Mouse (Mus musculus) thymus, postnatal 25 days (tissue): ENCODE measurements around the gene 9430097D07Rik.

ENCODE experiments used
- DNase-seq: peaks from one replicate; pipeline ENCODE4 v3.0.0; 2022

The 9430097D07Rik gene

GRCm38 (mm10) chr2:32575586-32576160, at the start of gene 9430097D07Rik:
Gene 9430097D07Rik (minus strand): TSS chr2:32575684.
- peak; percentile 68 for DNase-seq

DNA sequence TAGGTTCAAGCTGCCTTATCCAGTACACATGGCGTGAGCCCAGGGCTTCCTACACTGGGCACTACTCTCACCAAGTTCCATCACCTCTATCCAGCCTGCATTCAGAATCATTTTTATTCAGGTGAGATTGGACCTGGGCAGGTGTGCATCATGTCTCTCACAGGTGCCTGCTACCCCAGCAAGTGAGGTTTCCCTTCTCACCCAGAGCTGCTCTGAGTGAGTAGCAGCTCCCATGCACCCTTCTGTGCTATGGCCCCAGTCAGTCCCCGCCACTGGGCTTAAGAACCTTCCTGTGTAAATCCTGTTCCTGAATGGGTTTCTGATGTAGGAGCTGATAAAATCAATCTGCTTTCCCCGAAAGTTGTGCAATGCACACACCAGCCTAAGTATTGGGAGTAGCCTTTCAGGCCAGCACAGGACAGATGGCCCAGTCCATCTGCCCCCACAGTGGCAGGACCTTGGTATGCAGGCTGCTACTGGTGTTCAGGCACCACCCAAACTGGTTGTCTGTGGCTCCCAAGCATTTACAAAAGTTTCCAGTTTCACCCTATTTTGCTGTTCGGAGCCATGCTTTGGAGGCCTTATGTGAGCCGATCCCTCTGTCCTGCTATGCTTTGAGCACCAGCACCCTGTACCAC, 48.7 kb upstream of the 9430097D07Rik start:
- DNase-seq: no peak

DNA sequence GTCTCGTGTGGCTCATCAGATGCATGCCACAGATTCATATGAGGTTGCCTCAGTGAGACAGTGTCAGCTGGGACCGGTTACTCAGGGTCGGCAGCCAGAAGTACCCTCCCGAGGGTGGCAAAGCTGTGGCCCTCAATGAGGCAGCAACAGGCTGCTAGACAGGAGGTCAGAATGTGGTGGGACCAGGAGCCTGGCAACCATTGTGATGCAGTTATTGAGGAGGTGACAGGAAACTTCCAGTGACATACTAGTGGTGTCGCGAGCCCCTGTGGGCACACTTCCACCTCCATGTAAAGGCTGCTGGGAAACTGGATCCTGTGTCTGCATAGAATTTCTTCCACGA, 46.0 kb upstream of the 9430097D07Rik start, which contains the start of gene Ak1:
Gene Ak1, plus strand, starts transcription at position 242 of the 343 bp plus-strand sequence.
- DNase-seq: no peak

GRCm38 (mm10) chr2:32620682-32621516, 45.4 kb upstream of the 9430097D07Rik start:
- no peak for DNase-seq

- DNase-seq: no peak
These were observed 42.6 kb upstream of the 9430097D07Rik start for GRCm38 (mm10) chr2:32618051-32618450.

- DNase-seq: no peak
These were observed 42.1 kb upstream of the 9430097D07Rik start for GRCm38 (mm10) chr2:32617601-32618000.

DNA sequence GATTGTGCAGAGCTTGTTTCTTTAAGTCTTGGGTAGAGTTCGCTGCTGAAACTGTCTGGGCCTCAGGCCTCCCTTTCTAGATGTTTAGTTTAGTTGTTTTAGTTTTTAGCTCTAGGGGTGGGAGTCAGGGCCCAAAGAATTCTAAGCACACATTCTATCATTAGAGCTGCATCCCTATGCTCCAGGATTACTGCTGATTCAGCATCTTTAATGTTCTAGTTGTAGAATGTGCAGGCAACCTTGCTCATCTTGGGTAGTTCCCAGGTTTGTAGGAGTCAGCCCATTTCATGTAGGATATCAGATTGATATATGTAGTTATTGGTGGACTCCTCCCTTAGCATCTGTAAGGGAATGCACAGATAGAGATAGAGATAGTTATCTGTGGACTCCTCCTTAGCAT, 41.6 kb upstream of the 9430097D07Rik start:
- DNase-seq: no peak

GRCm38 (mm10) chr2:32612274-32612673, 36.8 kb upstream of the 9430097D07Rik start:
- DNase-seq: no peak

GRCm38 (mm10) chr2:32610610-32611229, 35.2 kb upstream of the 9430097D07Rik start:
- peak; percentile 51 for DNase-seq

GRCm38 (mm10) chr2:32608778-32609435, 33.4 kb upstream of the 9430097D07Rik start:
- DNase-seq: no peak

DNA sequence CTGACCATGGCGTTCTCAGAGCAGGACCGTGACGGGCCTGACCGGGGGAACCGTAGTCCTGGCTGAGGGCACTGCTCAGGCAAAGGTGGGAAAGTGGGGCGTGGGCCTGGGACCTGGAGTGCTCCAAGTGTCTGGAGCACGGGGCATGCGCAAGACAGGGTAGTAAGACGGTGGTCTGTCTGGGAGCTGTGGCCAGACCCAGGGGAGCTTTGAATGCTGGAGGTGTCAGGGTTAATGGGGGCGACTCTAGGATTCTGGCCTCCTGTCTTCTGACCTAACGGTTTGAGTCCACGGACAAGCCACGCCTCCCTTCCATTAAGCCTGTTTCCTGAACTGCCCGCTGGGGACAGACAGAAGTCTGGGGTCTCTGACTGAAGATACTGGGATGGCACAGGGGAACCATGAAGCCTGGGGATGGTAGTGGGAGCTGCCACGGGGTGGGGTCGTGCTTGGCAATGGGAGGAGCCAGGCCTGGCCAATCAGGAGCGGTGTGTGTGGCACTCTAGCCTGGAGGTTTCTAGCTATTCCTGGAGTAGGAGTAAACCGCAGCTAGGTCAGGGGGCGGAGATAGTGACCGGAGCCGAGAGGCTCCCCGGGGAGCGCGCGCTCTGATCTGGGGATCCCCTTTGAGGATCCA, 32.8 kb upstream of the 9430097D07Rik start:
- peak; percentile 26 for DNase-seq

GRCm38 (mm10) chr2:32607262-32607947, 31.9 kb upstream of the 9430097D07Rik start:
- peak; percentile 31 for DNase-seq

DNA sequence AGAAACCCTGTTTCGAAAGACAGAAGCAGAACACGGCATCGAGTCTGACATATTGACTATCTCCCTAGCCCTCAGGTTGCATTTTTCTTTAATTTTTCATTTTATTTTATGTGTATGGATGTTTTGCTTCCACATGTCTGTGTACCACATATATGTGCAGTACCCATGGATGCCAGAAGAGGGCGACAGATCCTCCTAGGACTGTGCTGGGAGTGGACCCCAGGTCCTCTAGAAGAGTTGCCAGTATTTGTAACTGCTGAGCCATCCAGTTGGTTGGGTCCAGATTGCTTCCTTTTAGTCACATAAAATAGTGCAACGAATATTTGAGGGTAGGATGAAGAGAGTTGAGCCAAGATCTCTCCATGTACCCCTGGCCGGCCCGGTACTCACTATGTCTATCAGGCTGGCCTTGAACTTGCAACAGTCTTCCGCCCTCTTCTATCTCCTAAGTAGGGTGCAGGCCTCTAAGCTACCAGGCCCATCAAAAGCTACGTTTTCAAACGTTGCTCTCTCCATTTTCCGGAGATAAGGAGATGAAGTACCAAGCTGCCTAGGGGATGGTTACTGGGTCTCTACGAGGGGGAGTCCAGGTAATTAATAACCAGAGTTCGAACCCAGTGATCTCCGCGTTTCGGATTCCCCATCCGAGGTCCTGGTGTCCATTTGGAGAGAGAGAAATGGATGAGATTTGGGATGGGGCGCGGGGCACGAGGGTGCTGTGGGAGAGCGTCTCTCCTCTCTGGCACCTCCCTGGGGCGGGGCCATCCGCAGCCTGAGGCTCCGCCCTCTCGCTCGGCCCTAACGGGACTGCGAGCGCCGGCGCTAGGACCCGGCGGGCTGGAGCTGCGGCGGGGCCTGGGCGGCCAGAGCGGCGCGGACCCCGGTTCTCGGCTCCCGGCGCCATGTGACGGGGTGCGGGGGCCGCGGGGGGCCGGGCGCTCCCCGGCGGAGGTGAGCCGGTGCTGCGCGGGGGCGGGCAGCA, 31.0 kb upstream of the 9430097D07Rik start:
- DNase-seq: peak; percentile 77

GRCm38 (mm10) chr2:32604631-32605030, 29.1 kb upstream of the 9430097D07Rik start:
- no peak for DNase-seq

GRCm38 (mm10) chr2:32602600-32603054, 27.1 kb upstream of the 9430097D07Rik start:
- DNase-seq: peak; percentile 91

- peak; percentile 30 for DNase-seq
These were observed 26.1 kb upstream of the 9430097D07Rik start for GRCm38 (mm10) chr2:32601417-32602065.

GRCm38 (mm10) chr2:32599409-32599808, 23.9 kb upstream of the 9430097D07Rik start, which contains the start of gene St6galnac6:
Gene St6galnac6 (plus strand): TSS chr2:32599709.
- DNase-seq: no peak

DNA sequence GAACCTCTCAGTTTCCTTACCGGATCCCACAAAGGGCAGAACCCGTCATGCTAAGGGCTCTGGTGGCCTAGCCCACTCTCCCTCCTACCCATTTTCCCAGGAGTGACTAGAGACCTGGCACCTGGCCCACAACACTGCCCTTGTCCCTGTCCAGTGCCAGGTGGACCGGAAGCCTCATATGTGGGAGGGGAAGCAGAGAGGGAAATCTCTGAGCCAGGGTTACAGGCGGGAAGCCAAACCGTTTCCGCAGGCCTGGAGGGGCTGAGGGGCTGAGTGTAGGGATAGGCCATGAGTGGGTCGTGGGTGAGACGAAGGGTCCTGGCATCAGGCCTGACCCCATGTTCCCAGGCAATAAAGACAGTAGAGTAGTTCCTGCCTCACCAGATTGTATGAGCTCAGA, 23.0 kb upstream of the 9430097D07Rik start:
- no peak for DNase-seq

- DNase-seq: no peak
These were observed 22.2 kb upstream of the 9430097D07Rik start for GRCm38 (mm10) chr2:32597699-32598098.

DNA sequence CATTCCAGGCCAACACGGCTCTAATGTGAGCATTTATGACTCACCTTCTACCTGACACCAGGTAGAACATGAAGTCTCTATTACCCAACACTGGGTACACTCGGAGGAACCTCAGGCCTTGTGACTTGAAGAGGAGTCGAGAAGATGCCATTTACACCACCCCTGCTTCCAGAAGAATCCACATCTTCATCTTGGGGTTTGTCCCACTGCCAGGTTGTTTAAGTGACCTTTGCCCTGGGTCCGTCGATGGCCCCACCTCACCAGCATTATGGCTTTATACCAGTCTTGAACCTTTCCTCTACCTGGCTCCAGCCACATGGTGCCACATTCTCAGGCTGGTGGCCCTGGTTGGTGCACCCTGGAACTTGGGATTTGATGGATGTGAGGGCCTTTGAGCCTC, 21.8 kb upstream of the 9430097D07Rik start:
- DNase-seq: no peak
